Mouse (Mus musculus): ENCODE results near the gene Obsl1.

The Obsl1 gene

GRCm38 (mm10) chr1:75517984-75518383 lies 11.7 kb upstream of the Obsl1 start:
- no peak for DNase-seq

GRCm38 (mm10) chr1:75516703-75517380 lies 10.6 kb upstream of the Obsl1 start:
- no peak for DNase-seq

GRCm38 (mm10) chr1:75512550-75512949 lies 6.3 kb upstream of the Obsl1 start:
- no peak for DNase-seq

- no peak for DNase-seq
Measured at GRCm38 (mm10) chr1:75511437-75512210, 5.4 kb upstream of the Obsl1 start.

- DNase-seq = no peak
Measured at GRCm38 (mm10) chr1:75510154-75510553, 3.9 kb upstream of the Obsl1 start.

GRCm38 (mm10) chr1:75509586-75509985 lies 3.3 kb upstream of the Obsl1 start:
- no peak for DNase-seq

GRCm38 (mm10) chr1:75507006-75507405 lies 754 bp upstream of the Obsl1 start, which contains the start of gene Inha:
TSS of gene Inha (plus strand) at chr1:75507077.
- DNase-seq = peak; percentile 58

GRCm38 (mm10) chr1:75505159-75505955 lies 895 bp downstream of the Obsl1 start:
- DNase-seq = peak; percentile 92

GRCm38 (mm10) chr1:75504256-75505045 lies 1.8 kb downstream of the Obsl1 start:
- no peak for DNase-seq

GRCm38 (mm10) chr1:75503651-75503980 lies 2.6 kb downstream of the Obsl1 start:
- DNase-seq = peak; percentile 49

- DNase-seq = no peak
Measured at GRCm38 (mm10) chr1:75502945-75503650, 3.2 kb downstream of the Obsl1 start.

- no peak for DNase-seq
Measured at GRCm38 (mm10) chr1:75501905-75502304, 4.3 kb downstream of the Obsl1 start.

- DNase-seq = no peak
Measured at GRCm38 (mm10) chr1:75499441-75499840, 6.8 kb downstream of the Obsl1 start.

GRCm38 (mm10) chr1:75498897-75499296 lies 7.4 kb downstream of the Obsl1 start:
- no peak for DNase-seq

- DNase-seq = peak; percentile 42
Measured at GRCm38 (mm10) chr1:75494878-75495548, 11.2 kb downstream of the Obsl1 start.

- DNase-seq = no peak
Measured at GRCm38 (mm10) chr1:75492579-75493170, 13.6 kb downstream of the Obsl1 start.

- peak; percentile 33 for DNase-seq
Measured at GRCm38 (mm10) chr1:75490785-75491551, 15.3 kb downstream of the Obsl1 start.

GRCm38 (mm10) chr1:75487405-75488161 lies 18.7 kb downstream of the Obsl1 start:
- peak; percentile 87 for DNase-seq

GRCm38 (mm10) chr1:75487040-75487404 lies 19.2 kb downstream of the Obsl1 start:
- DNase-seq = no peak

GRCm38 (mm10) chr1:75486561-75486960 lies 19.7 kb downstream of the Obsl1 start:
- DNase-seq = peak; percentile 65
